Mouse (Mus musculus): Measurements from ENCODE around the gene Srcap.

The Srcap gene

DNA sequence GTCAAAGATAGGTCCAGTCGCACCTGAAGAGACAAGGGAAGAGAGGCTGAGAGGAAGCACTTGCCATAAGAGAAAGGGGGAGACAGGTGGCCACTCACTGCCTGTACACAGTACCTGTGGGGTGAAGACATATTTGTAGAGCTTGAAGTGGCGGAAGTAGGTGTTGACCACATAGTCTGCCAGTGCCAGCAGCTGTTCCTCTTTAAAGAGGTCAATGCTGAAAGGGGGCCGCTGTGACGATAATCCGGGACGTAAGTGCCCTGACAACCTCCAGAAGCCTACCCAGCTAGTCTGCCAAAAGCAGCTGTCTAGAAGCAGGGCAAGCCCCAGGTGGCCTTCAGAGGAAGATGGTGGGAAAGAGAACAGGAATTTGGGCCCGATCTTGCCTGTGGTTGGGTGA is 73.2 kb downstream of the Srcap start:
- DNase-seq, result no peak

DNA sequence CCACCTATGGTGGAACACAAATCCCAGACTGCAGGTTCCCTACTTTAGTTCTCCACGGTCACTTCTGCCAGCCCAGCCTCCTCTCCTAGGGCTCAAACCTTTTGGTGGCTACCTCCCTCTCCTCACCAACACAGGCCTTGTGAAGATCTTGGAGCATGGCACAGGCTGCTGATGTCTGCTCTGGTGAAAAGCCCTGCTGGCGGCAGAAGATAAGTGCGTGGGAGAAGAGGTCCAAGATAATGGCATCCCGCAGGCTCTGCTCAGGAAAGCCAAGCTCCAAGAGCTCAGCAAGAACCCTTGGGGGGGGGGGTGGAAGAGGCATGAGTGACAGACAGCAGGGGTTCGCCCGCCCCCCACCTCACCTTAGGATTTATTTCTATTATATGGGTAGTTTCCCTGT is 74.4 kb downstream of the Srcap start:
- no peak for DNase-seq

DNA sequence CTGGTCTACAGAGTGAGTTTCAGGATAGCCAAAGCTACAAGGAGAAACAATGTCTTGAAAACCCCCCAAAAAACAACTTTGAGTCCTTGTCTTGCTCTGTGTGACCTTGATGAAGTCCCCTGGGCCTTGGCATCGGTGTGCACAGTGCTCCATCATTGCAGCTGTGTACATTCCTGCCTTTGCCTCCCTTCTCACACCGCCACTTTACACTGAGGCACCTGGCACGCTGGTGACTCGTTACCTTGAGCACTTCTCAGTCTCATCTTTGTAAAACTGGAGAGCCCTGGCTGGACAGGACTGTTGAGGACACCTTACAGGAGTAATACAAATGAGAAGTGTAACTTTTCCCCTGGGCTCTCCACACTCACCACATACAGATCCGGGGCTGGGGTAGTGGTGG is 75.4 kb downstream of the Srcap start:
- DNase-seq, result no peak

DNA sequence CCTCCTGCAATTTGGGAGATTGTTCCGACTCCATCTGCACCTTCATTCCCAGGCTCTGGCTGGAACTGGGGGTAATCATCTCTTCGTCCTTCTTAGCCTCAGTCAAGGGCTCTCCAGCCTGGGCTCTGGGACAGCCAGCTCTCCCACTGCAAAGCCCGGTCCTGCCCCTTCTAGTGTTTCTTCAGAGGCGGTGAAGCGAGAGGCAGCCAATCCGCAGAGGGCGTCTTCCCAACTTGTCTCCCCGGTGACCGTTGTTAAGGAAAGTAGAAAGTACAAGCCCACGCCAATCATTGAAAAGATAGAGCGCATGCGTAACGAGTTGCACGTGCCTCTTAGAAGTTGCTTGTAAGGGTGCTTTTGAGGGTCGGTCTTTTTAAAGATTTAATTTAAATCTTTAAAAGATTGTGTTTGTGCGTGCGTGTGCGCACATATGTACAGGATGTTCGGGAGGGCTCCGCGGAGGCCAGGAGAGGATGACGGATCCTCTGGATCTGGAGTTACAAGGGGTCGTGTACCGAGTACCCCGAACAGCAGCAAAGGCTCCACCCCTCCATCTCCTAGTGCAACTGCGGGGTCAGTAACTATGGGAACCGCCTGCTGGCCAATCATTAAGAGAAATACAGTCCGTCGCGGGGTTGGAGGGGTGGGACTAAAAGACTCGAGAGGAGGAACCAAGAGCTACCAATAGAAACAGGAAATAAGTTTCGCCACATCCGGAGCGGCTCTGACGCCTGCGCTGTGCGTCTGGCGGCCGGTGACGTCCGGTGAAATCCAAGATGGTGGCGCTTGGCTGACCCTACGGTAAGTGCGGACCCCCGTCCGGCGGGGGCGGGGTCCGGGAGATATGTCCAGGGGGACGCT is 76.5 kb downstream of the Srcap start, which contains the start of the genes Ccdc189 and Rnf40:
Gene Ccdc189 (minus strand): TSS at position 585 of the 861 bp plus-strand sequence.
Gene Rnf40 (plus strand): TSS at position 757 of the 861 bp plus-strand sequence.
- peak; percentile 95 for DNase-seq

DNA sequence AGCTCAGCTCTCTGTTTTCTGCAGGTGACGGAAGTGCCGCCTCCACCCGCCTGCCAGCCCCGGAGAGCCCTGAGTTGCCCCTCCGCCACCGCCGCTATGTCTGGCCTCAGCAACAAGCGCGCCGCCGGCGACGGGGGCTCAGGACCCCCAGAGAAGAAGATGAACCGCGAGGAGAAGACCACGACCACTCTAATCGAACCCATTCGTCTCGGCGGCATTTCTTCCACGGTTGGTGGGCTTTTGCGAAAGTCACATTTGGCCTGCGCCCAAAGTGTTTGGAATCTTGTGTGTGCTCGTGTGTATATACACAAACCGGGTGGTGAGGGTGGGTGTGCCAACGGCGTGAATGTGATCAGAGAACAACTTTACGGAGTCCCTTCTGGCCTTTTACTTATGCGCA is 77.1 kb downstream of the Srcap start:
- DNase-seq, result no peak

DNA sequence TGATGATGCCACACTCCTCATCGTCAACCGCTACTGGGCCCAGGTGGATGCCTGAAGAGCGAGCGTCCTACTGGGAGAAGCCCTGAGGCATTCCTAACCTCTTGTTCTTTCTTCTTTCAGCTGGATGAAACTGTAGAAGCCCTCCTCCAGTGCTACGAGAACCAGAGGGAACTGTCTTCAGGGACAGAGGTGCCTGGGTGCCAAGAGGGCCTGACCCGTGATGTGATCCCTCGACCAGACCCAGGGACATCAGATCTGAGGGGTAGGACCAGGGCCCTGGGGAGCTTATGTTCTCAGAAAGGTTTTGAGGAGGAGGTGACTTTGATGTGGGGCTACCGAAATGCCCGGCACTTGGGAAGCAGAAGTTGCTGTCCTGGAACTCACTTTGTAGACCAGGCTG is 77.9 kb downstream of the Srcap start:
- DNase-seq, result no peak

GRCm38 (mm10) chr7:127591108-127591507 is 79.3 kb downstream of the Srcap start:
- no peak for DNase-seq

DNA sequence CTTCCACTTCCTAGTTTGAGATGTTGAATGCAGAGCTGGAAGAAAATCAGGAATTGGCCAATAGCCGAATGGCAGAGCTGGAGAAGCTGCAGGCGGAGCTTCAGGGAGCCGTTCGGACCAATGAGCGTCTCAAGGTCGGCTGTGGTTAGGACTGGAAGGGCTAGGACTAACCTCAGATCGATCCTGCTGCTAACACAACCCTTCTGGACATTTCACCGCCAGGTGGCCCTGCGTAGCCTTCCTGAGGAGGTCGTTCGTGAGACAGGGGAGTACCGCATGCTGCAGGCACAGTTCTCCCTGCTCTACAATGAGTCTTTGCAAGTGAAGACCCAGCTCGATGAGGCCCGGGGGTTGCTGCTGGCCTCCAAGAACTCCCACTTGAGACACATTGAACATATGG is 80.8 kb downstream of the Srcap start:
- no peak for DNase-seq

DNA sequence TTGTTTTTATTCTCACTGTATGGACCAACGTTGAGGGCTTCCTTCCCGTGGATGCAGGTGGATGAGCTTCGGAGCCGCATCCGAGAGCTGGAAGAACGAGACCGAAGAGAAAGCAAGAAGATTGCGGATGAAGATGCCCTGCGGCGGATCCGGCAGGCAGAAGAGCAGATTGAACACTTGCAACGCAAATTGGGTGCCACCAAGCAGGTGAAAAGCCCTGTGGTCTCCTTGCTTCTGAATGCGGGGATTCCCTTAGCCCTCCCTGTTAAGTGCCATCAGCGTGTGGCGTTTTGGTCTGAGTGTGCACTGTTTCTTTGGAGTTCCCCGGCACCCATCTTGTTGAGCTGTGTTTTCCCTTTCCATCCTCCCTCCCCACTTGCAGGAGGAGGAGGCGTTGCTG is 85.0 kb downstream of the Srcap start:
- no peak for DNase-seq

DNA sequence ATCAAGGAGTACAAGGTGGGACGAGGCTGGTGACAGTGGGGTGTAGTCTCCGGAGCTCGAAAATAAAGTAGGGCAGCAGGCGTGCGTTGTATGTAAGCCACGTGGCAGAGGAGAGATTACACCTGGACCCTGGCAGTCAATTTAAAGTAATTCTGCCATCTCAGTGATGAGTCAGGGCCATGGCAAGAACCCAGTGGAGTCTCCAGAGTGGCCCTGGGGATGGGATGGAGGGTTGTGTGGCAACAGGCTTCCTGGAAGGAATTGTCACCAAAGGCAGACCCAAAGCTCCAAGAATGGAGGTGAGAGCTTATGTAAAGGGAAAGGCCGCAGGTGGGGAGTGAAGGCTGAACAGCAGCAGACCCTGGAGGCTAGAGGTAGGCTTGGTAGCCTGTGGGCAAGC is 88.8 kb downstream of the Srcap start:
- DNase-seq, result no peak

DNA sequence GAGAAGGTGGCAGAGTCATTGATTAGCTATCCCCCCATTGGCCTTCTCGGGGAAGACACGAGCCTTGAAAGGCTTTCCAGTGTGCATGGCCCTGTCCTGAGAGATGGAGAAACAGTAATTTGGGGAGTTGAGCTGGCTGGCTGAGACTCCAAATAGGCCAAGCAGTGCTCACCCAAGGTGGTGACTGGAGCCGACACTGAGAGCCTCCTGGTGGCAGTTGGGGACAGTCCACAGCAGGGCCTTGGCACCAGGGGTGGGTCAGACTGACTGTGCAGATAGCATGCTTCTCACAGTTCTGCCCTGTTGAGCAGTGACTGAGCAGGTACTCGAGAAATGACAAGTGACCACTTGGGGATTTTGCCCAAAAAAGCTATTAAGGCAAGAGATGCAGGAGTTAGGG is 90.0 kb downstream of the Srcap start:
- no peak for DNase-seq

DNA sequence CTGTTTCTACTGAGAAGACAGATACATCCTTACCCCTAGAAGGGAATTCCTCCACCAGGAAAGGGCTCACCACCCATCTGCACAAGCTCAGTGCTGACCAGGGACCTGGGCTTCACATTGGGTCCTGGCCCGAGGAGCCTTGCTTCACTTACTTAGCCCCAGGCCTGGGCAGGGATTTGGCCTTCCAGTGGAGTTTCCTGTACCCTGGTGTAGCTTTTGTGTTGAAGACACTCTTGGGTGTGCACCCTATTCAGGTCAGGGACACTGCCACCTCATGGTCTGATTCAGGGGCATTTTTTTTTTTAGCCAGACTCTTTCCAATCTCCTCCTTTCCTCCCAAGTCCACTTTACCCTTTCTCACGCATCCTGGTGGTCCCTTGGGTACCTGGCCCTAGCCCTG is 91.1 kb downstream of the Srcap start:
- DNase-seq, result no peak

DNA sequence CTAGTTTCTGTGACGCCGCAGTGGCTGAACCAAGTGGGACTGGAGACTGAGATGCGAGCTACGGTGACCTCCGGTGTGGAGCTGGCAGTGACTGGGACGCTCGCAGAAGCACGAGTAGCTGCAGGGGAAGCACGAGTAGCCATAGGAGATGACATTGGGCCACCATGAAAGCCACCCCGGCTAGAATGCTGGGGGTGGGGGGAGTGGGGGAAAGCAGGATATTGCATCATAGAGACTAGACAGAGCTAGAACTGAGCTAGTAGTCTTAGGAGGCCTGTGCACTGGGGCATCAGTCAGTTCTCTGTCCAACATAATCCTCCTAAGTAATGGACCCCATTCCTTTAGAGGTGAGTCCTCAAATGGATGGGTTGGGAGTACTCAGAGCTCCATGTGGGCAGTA is 92.5 kb downstream of the Srcap start:
- DNase-seq, result no peak

GRCm38 (mm10) chr7:127607150-127607549 is 95.4 kb downstream of the Srcap start:
- no peak for DNase-seq
